Mouse (Mus musculus) lung, postnatal 4 days (tissue): ENCODE results near the gene Prpf18.
"Not testable (repeated sequence)": the region's sequence is repeated elsewhere in the genome, so short reads cannot be mapped to it uniquely, and the experiment has no call there.

Source experiments
- DNase-seq, 2 experiments: peaks; one replicate each; pipeline ENCODE4 v3.0.0; 2021

Gene Prpf18

GRCm38 (mm10) chr2:4614276-4614929, 37.5 kb downstream of the Prpf18 start:
- DNase-seq: not testable (repeated sequence)

GRCm38 (mm10) chr2:4611704-4612103, 40.2 kb downstream of the Prpf18 start:
- DNase-seq: no peak

GRCm38 (mm10) chr2:4611295-4611694, 40.6 kb downstream of the Prpf18 start:
- no peak for DNase-seq

GRCm38 (mm10) chr2:4609433-4609832, 42.5 kb downstream of the Prpf18 start:
- DNase-seq: no peak

GRCm38 (mm10) chr2:4608253-4608652, 43.7 kb downstream of the Prpf18 start:
- no peak for DNase-seq

- DNase-seq: no peak
Observed at GRCm38 (mm10) chr2:4606559-4606958, 45.4 kb downstream of the Prpf18 start.

- DNase-seq: peak; percentile 39 to 60
Observed at GRCm38 (mm10) chr2:4603361-4603945, 48.5 kb downstream of the Prpf18 start.

GRCm38 (mm10) chr2:4601034-4601890, 50.7 kb downstream of the Prpf18 start:
- peak; percentile 66 to 81 for DNase-seq

- DNase-seq: no peak
Observed at GRCm38 (mm10) chr2:4596992-4597391, 54.9 kb downstream of the Prpf18 start.

GRCm38 (mm10) chr2:4593878-4594387, 58.0 kb downstream of the Prpf18 start:
- no peak for DNase-seq

GRCm38 (mm10) chr2:4593433-4593832, 58.5 kb downstream of the Prpf18 start:
- peak; percentile 83 to 85 for DNase-seq

- DNase-seq: peak in 1 of 2 experiments; percentile 32
Observed at GRCm38 (mm10) chr2:4592666-4593065, 59.2 kb downstream of the Prpf18 start.

GRCm38 (mm10) chr2:4591647-4592046, 60.3 kb downstream of the Prpf18 start:
- no peak for DNase-seq

- DNase-seq: peak in 1 of 2 experiments; percentile 30
Observed at GRCm38 (mm10) chr2:4587685-4588409, 64.1 kb downstream of the Prpf18 start.

GRCm38 (mm10) chr2:4586245-4586644, 65.7 kb downstream of the Prpf18 start:
- peak; percentile 46 to 82 for DNase-seq

GRCm38 (mm10) chr2:4584252-4584651, 67.7 kb downstream of the Prpf18 start:
- no peak for DNase-seq

- no peak for DNase-seq
Observed at GRCm38 (mm10) chr2:4582930-4583329, 69.0 kb downstream of the Prpf18 start.

GRCm38 (mm10) chr2:4580666-4581065, 71.2 kb downstream of the Prpf18 start:
- no peak for DNase-seq

- DNase-seq: peak in 1 of 2 experiments; percentile 43
Observed at GRCm38 (mm10) chr2:4579357-4580068, 72.4 kb downstream of the Prpf18 start.

GRCm38 (mm10) chr2:4578291-4578690, 73.6 kb downstream of the Prpf18 start:
- peak in 1 of 2 experiments; percentile 61 for DNase-seq

- DNase-seq: no peak
Observed at GRCm38 (mm10) chr2:4575975-4576374, 75.9 kb downstream of the Prpf18 start.

- DNase-seq: peak in 1 of 2 experiments; percentile 64
Observed at GRCm38 (mm10) chr2:4575163-4575562, 76.8 kb downstream of the Prpf18 start.
